Mouse (Mus musculus) lung, postnatal 0 days (tissue): ENCODE data around the gene Ccdc86.

Experiments
- CTCF ChIP-seq: IDR thresholded peaks from 2 replicates; pipeline ENCODE4 v1.5.1; 2016; ENCODE audit warnings: antibody characterized with exemption, mild to moderate bottlenecking
- EP300 ChIP-seq: IDR thresholded peaks from 2 replicates; pipeline ENCODE4 v1.6.1; 2016; ENCODE audit warnings: antibody characterized with exemption, mild to moderate bottlenecking, control low read depth

GRCm38 (mm10) chr19:10935029-10935428 lies 14.0 kb downstream of the Ccdc86 start:
- TF ChIP-seq CTCF (no peak), EP300 (no peak)
